Mouse (Mus musculus): ENCODE measurements around the gene Cdk5rap2.

The Cdk5rap2 gene

DNA sequence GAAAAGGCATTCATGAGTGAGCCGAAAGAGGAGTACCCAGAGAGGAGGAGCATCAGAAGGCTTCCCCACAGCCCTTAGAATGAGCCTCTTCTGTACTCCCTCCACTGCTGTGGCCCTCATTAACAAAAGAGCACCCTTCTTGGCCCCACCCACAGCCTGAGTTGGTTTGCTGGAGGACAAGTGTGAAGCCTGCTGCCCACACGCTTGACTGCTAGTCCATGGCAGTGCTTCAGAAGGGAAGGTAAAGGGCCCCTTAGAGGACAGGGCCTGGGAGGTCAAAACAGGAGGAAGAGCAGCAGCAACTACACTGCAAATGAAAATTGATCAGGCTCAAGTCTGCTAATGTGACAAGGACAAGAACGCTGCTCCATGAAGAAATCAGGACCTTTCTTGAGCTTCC is 56.6 kb downstream of the Cdk5rap2 start:
- DNase-seq (ENCODE audit: low spot score in 2 of 2), result no peak

DNA sequence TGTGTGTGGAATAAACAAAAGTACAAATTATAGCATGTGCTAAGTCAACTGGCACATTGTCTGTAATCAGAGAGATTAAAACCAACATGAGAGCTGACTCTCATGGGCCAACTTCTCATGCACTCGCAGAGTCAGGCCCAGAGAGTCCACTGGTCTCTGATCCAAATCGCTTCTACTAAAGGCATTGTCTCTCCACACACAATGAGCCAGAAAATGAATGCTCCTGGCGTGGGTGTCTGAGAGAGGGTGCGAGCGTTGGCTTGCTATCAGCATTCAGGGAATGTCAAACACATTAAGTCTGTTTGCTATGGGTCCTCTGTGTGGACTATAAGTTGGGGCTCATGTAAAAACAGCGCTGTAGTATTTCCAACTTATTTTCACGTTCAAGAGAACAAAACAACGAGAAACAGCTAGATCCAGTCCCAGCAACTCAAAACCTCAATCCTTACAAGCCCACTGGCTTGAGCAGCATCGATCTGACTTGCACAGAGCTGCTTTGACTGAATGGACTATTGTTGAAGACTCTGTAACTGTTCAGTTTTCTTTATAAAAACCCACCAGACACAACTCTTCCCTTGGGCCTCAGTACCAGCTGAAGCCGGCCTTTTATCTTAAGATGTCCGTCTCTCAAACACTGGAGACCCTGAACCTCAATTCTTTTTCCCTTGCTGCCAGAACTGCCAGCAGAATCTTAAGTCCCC is 74.6 kb downstream of the Cdk5rap2 start:
- no peak for DNase-seq (ENCODE audit: low spot score in 2 of 2)

DNA sequence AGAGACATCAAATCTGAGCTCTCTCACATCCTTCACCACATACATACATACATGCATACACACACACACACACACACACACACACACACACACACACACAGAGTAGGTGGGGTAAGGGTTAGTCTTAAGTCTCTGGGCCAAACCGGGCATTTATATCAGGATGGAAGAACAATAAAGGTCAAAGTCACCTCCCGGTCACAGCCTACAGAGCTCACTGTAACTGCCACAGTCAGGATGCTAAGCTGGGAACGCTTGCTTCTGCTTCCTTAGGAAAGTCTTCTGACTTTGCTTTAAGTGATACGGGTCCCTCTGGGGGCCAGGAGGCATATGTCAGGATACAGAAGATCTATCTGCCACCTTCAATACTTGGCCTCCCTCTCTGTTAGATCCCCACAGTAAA is 75.2 kb downstream of the Cdk5rap2 start:
- DNase-seq (ENCODE audit: low spot score in 2 of 2), result no peak

DNA sequence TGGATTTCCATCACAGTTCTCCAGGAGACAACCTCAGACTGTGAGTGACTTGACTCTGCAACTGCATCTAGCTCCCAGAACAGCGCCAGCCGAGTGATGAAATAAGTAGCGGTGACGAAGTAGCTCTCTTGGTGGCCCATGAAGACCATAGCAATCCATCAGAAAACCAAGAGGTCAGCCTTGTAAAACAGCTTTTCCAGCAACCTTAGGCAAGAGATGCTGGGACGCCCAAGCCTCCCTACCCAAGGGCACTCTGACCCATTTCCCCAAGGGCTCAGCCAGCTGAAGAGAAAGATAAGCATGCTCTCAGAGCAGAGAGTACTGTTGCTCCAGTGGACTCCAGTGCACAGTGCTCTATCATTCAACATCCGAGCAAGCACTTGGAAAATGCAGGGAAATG is 77.3 kb downstream of the Cdk5rap2 start:
- DNase-seq (ENCODE audit: low spot score in 2 of 2), result no peak

DNA sequence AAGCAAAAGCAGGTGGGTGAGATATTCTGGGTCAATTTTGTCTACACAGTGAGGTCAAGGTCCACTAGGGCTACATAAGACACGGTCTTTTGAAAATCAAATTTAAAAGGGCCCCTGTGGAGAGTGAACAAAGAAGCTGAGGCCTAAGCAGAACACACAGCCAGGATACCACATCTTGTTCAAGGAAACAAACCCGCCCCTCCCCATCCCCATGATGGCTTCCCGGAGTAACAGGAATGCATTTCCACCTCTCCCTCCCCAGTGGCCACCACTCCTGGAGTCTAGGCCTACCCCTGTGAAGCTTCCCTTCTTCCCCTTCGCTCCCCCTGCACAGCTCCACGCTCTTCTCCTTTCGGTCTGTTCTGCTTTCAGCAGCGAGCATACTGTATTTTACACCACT is 77.7 kb downstream of the Cdk5rap2 start:
- no peak for DNase-seq (ENCODE audit: low spot score in 2 of 2)

DNA sequence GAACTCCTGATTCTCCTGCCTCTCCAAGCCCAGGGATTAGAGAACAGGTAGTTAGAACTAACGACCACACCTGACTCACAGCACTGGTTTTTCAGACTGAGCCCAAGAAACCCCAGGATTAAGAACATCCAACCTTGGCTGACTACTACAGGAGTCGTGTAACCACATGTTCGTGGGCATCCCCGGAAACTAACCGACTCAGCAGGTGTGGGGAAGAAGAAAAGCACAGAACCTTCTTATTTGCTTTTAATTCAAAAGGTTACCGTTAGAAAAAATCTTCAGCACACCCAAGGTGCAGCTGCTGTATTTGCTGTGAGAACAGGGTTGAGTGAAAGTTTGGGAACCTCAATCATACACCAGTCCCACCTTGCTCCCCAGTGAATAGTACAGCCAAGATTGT is 79.1 kb downstream of the Cdk5rap2 start:
- DNase-seq (ENCODE audit: low spot score in 2 of 2), result no peak

DNA sequence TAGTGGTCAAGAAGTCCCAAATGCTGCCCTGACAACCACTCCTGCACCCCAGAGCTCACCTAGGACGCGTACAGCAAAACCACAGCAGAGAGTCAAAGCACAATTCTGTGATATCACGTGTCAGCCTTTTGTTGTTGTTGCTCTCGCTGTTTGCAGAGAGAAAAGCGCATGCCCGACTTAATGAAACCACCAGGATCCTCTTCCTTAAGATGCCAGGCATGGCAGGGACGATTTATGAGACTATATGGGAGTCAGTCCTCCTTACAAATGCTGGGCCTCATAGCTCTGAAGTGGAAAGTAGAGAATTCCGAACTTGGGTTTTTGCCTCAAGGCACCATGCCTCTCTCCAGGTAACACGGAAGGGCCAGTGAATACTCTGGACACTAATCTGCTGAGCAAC is 82.2 kb downstream of the Cdk5rap2 start:
- DNase-seq (ENCODE audit: low spot score in 2 of 2), result no peak

DNA sequence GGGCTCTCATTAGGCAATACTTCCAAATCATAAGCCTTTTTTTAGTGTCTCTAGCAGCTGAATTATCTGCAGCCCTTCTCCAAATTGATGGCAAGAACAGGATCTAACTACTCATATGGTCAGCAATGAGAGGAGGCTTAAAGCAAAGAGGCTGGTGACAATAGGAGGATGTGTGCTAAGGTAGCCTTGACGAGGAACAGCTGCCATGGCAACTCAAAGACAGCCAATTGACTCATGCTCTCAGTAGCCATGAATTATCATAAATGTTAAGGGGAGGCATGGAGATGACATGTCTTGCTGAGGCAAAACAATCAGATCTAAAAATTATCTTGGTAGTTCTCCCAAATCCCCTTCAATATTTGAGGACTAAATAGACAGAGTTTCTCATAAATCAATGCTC is 82.8 kb downstream of the Cdk5rap2 start:
- DNase-seq (ENCODE audit: low spot score in 2 of 2), result no peak

DNA sequence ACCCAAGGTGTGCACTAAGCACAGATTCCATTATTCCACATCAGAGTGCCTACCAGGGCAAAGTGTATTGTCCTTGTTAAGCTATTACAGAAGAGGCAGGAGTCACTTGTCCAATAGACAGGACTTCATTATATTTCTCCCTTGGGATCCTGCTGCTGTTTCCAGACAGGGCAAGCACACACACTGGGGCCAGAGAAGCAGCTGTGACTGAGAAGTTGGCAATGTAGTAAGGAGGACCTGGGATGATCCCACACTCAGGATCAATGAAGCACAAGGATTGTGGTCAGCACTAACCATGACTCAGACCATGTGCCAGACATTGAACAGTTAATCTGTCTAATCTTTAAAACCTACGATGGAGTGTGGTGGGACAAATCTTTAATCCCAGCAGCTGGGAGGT is 88.7 kb downstream of the Cdk5rap2 start:
- no peak for DNase-seq (ENCODE audit: low spot score in 2 of 2)

DNA sequence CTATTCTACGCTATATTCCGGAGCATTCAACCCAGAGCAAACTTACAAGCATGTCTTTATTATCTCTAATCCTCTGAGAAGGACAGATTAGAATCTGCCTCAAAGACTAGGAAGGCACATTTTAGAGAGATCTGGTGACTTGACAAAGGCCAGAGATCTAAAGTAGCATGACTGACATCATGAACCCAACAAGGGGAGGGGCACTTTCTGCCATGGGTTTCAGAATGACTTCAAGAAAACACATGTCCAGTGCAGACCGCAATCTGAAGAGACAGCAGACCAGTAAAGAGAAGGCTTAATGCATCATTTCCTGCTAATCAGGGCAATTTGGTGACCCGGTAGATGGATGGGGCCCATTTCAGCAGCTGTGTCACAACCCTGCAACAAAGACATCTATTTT is 98.1 kb downstream of the Cdk5rap2 start:
- no peak for DNase-seq (ENCODE audit: low spot score in 2 of 2)

DNA sequence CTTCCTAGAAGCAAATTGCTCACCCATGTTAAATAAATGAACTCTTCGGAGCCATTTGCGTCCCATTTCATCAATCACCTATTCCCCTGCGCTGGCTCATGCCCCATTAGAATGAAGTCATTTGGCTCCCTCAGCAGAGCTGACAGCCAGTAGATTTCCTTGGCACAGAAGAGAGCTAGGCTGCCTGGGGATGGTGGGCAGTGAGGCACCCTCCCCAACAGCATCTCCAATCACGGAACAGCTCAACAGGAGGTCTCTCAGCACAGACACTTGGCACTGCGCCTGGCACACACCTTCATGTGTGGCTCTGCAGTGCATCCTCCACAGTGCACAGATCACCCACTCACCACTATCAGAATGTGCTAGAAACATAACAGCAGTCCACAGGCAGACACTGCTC is 98.7 kb downstream of the Cdk5rap2 start:
- DNase-seq (ENCODE audit: low spot score in 2 of 2), result no peak

DNA sequence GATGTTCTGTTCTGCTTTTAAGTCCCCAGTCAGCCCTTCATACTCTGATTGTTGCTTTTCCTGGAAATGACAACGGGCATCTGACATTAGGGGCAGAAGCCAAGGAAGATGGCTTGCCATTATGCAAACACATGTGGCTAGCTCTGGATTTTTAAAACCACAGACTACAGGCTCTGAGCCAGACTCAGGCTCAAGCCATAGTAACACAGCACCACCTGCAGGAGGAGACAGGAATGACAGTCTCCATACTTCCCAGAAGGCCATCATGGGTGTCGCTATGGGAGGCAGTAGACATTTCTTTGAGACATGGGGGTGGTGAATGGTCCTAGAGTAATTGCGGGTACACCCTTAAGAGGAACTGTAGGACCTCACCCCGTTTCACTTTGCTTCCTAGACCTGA is 103.0 kb downstream of the Cdk5rap2 start:
- DNase-seq (ENCODE audit: low spot score in 2 of 2), result peak; percentile 20 to 33

DNA sequence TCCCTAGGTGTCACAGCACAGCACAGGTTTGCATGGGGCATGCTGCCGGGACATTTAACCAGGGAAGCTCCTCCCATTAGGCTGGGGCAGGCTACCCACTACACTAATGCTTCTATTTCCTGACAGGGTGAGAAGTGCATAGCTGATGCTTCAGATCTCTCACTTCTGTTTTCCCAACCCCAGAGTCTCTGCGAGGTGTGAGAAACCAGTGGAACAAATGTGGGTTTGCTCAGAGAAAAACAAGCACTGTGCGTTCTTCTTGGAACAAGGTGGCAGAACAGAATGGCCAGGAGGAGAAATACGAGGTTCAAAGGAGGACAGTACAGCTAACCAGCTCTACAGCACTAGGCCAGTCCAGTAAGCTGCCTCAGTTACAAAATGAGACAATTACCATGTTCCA is 106.4 kb downstream of the Cdk5rap2 start:
- DNase-seq (ENCODE audit: low spot score in 2 of 2), result no peak

DNA sequence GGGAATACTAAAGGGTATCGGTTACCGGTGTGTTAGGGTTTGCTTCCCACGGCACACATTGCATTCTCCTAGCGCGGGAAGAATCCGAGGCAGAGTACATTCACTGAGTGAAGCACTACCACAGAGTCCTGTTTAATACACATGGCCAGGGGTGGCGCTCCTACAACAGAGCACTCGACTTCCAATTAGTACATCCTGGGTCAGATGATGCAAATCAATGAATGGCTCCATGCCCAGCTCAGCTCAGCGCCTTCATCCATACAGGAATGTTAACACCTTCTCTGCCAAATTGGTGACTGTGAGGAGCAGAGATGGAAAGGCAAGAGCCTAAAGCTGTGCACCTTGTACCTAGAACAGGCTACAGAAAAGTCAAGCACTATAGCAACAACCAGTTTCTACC is 109.1 kb downstream of the Cdk5rap2 start:
- DNase-seq (ENCODE audit: low spot score in 2 of 2), result no peak

DNA sequence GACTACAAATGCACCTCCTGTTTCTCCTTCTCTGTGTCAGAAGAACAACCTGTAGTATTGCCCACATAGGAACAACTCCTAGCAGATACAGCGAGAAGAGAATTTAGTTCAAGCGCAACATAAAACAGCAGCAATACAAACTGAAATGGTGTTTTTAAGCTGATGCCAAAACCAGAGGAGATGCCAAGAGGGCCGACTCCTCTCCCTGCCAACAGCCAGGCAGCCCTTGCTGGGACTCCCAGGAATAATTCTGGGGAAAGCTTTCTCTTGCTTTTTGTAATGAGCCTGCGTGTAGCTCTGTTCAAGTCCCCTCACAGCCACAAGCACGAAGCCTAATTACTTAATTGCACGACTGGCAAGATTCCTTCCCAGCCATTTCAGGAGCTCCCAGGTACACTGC is 120.9 kb downstream of the Cdk5rap2 start:
- no peak for DNase-seq (ENCODE audit: low spot score in 2 of 2)

DNA sequence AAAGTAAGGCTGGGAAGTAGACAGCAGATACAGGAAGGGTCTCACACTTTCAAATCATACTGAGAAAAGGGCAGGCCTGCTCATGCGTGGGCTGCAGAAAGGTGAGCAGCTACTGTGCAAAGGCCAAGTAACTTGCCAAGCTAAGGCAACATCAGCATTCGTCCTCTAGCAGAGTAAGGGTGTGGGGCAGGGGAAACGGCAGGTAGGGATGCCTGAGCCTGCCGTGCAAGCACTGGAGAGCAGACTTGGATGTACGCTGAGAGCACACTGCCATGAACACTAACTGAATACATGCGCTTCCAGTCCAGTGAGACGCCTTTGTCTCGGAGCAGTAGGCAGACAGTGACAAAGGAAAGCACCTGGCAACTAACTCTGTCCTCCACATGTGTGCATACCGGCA is 127.1 kb downstream of the Cdk5rap2 start:
- DNase-seq (ENCODE audit: low spot score in 2 of 2), result no peak

DNA sequence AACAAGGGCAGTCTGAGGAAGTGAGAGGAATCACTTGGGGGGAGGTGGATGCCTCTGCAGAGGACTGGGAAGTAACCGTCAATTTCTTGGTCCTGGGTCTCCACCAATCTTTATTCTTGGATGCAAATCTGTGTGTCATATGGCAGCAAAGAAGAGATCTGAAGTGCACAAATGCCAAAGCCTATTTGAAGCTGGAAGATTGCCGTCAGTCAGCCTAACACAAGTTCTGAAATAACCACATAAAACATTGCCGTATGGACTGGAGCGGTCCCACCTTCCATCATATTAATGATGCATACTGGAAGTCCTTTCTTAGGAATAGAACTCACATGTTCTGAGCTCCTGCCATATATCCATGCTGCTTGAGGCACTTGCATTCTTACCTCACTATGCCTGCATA is 131.4 kb downstream of the Cdk5rap2 start:
- DNase-seq (ENCODE audit: low spot score in 2 of 2), result no peak

DNA sequence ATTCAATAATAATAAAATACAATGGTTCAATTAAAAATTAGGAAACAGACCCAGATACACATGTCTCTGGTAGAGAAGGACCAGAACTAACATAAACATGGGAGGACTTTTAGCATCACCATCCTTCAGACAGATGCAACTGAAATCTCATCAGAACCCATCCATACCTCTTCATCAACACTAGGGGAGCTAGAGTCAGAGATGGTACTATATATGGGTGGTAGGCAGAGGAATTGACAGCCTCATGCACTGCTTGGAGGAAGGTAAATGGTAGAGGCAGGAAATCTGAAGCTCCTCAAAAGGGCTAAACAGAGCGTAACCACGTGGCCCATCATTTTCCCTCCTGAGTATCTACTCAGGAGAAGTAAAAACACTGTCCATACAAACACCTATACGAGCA is 132.2 kb downstream of the Cdk5rap2 start:
- DNase-seq (ENCODE audit: low spot score in 2 of 2), result no peak

DNA sequence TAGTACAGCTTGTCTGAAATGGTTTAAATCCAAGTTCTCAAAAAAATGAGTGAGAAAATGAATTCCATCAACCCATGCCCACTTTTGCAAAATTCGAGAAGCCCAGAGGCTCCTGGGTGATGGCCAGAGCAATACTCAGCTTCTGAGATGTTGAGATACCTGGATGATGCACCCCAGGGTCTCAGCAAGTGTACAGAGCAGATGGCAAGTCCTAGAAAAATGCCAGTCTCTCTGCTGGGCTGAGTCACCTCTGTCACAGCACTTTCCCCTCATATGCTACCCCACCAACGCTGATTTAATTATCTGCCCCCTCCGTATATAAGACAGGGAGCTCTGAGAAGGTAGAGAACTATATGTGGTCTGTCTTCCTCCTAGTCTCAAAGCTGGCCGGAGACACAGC is 137.3 kb downstream of the Cdk5rap2 start:
- DNase-seq (ENCODE audit: low spot score in 2 of 2), result no peak

DNA sequence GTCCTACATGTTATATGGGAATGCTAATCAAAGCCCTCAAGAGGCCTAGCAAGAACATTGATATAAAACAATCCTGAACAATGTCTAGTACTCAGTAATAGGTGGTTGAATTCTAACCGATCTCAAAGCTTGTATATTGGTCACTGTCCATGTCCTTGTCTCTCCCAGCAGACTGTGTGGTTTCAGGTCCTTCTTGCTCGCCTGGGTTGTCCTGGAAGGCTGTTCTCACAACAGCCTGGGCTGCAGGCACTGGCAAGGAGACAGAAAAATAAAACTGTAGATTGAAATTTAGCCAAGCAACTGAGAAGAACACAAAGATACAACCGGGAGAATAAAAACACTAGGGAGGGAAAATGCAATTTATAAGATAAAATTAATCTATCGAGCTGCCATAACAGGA is 137.7 kb downstream of the Cdk5rap2 start:
- no peak for DNase-seq (ENCODE audit: low spot score in 2 of 2)

DNA sequence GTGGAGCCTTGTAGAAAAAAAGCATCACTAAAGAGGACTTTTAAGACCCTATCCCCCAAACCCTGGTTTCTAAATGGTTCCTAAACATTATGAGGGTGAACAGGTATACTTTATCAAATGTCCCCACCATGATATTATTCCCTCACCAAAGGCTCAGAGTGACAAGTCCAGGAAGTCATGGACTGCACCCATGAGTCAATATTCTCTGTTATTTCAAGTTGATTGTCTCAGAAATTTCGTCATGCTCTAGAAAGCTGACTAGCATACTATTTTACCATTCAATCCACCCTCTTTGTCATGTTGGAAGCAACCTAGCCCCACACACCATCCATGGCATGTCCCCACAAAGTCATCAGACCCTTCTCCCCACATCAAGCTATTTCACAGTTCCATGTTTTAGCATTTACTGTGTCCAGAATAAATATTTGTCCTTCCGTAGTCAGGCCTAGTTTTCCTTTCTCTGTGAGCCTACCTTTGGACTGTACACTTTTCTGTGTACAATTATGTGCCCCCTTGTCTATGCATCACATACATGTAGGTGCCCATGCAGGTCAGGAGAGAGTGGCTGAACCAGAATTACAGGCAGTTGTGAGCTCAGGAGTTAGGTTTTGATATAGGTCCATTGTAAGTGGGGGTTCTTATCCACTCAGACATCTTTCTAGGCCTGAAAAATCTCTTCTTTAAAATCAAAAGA is 142.9 kb downstream of the Cdk5rap2 start:
- DNase-seq (ENCODE audit: low spot score in 2 of 2), result no peak

DNA sequence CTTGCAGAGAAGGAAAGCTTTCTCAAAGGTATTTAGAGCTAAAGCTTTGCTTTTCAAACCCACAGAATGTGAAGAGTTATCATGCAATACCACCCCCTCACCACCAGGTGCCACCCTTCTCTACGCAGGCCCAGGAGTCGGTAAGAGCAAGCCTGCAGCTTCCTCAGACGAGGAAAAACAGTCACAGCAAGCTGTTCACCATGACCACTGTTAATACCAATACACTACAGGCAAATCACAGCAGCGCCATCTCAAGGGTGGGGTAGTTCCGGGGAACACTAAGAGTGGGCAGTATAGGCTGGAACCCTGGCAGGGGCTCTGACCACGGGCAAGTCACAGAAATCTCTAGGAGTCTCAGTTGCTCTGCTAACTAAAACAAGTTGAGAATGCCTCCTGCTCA is 145.0 kb downstream of the Cdk5rap2 start:
- DNase-seq (ENCODE audit: low spot score in 2 of 2), result peak; percentile 6 to 24

DNA sequence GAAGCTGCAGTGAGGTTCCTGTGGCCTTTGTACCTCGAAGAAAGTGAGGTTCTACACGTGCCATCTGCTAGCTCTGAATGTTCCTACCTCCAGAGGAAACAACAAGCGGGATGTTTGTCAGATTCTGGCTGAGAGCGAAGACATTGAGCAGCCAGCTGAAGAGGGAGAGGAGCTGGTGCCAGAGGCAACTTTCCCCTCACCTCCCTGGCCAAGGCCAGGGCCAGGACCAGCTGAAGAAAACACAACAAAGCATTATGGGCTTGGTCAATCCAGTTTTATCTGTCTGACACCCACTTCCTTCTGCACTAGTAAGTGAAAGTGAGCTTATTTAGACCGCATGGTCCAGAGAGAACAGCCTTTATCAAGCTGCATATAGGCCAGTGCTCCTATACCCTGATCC is 147.4 kb downstream of the Cdk5rap2 start:
- DNase-seq (ENCODE audit: low spot score in 2 of 2), result no peak

DNA sequence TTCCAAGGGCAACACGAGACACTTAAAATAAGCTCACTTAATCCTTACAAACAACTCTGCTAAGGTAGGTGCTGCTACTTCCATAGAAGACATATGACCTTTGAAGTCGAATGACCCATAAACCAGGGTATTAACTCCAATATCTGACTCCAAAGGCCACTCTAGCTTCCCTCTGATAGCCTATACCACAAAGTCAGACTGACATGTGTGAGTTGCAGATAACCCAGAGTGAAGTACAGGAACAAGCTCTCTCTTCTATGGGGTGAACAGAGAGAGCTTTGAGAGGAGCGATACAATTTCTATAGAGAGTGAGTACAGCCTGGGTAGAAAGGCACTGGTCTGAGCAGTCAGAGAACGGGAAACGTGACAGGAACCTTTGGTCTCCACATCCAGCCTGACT is 148.9 kb downstream of the Cdk5rap2 start:
- no peak for DNase-seq (ENCODE audit: low spot score in 2 of 2)
